Mouse (Mus musculus): Measurements from ENCODE around the gene Lad1. TPM values are rescaled to one million over a fixed set of nuclear protein-coding genes. Genes with fewer than 3 reads are reported as not detected.
A peak's percentile ranks its signal among the peaks of the same experiment; 100 is the strongest.

Gene Lad1
- total RNA-seq, 2 experiments from 2014 or later = 0.62 to 0.73 TPM

DNA sequence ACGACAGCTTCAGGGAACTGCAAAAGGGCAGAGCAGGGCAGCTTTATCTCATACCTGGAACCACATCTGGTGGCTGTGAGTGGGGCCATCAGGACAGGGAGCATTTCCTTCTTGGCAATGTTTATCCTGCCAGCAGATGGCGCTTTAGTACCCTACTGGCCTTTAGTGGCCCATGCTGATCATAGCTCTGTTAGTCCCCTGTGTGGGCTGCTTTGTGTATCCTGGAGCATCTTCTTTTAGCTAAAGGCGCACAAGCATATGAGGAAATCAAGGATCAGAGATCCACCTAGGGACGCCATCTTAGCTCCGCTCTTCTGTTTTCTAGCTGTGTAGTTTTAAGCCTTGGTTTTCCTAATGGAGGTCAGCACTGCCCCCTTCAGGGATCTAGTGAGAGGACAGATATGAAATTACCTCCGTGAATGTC is 28.8 kb downstream of the Lad1 start:
- no peak for DNase-seq

DNA sequence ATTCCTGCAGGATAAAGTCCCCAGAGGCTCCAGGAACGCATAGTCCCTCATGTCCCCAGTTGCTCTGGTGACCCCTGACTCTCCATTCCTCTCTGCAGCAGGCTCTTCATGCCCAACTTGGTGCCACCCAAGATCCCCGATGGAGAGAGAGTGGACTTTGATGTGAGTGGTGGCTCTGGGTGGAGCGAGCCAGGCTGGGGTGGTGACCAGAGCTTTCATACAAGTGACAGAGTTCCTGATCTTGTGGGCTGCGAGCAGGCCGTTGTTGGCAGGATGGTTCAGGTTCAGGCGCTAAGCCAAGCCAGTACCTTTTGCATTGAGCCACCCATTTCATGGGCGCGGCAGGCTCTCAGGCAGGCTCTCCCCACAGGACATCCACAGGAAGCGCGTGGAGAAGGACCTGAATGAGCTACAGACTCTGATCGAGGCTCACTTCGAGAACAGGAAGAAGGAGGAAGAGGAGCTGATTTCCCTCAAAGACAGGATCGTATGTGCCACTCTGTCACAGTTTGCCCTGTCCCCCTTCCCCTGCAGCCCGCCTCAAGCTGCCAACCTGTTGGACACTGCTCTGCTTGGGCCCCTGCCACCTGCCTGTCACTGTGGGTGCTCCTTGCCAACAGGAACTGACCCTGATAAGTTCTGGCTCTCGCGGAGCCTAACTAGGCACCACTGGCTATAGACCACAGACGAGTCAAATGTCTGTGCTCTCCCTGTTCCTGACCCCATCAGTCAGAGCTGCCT is 29.4 kb downstream of the Lad1 start:
- DNase-seq = no peak

DNA sequence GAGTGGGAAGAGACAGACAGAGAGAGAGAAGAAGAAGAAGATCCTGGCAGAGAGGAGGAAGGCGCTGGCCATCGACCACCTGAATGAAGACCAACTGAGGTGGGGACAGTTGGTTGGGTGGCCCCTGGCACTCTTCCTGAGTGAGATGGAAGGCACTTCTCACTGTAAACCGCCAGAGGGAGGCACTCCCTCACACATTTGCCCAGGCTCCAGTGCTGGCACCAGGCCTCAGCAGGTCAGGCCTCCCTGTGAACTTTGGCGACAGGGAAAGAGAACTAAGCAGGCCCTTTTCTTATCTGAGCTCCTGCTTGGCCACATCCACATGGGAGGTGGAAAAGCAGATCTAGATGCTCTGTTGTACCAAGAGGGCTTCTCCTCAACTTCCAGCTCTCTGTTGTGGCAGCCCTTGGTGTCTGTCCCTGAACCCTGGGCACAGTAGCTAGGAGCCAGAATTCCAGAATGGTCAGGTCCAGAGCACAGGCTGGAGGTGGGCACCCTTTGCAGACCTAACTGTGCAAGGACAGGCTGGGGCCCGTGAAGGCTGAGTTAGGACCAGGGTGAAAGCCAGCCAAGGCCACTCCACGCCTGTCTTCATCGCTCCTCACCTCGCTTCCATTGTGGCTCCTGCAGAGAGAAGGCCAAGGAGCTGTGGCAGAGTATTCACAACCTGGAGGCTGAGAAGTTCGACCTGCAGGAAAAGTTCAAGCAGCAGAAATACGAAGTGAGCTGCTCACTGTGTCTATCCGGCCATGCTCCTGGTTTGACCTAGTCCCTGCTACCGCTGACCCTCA is 32.5 kb downstream of the Lad1 start:
- DNase-seq = peak in 1 of 2 experiments; percentile 38

DNA sequence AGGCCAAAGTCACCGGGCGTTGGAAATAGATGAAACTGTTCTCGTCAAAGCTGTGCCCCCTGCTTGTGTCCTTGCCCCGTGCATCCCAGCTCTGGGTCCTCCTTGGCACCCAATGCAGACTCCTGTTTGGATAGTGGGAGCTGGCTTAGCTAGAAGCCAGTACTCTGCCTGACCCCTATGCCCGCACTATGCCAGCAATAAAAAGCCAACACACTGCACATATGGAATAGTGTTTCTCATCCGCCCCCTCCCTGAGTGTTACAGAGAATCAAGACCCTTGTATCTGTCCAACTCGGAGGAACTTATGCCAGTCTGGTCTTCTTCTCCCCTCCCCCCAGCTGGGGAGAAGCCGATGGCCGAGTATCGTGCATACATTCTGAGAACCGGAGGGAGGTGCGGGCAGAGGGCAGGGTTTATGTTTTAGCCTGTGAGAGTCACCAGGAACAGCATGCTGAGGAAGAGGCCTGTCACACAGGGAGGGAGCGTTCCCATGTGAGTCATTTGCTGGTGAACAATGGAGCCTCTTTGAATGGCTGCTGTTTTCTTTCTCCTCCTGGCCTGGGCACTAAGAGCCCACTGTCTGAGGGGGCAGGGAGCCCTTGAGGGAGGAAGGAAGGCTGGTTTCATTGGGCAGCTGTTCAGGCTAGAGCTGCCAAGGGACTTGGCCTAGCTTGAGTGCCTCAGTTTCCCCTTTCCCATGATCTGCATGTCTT is 33.8 kb downstream of the Lad1 start:
- DNase-seq = peak in 1 of 2 experiments; percentile 21

DNA sequence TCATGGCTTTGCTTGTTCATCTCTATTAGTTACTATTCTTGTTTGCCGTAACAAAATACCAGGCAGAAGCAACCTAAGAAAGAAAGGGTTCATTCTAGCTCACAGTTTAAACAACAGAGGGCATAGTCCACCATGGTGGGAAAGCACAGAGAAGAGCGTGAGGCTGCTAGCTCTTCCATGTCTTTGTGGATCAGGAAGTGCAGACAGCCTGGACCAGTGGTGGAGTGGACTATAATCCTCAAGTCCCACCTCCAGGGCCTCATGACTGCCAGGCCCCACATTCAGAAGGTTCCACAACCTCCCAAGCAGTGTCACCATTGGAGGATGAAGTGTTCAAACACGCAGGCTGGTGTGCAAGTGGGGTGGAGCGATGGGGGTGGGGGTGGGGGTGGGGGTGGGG is 34.8 kb downstream of the Lad1 start:
- no peak for DNase-seq

DNA sequence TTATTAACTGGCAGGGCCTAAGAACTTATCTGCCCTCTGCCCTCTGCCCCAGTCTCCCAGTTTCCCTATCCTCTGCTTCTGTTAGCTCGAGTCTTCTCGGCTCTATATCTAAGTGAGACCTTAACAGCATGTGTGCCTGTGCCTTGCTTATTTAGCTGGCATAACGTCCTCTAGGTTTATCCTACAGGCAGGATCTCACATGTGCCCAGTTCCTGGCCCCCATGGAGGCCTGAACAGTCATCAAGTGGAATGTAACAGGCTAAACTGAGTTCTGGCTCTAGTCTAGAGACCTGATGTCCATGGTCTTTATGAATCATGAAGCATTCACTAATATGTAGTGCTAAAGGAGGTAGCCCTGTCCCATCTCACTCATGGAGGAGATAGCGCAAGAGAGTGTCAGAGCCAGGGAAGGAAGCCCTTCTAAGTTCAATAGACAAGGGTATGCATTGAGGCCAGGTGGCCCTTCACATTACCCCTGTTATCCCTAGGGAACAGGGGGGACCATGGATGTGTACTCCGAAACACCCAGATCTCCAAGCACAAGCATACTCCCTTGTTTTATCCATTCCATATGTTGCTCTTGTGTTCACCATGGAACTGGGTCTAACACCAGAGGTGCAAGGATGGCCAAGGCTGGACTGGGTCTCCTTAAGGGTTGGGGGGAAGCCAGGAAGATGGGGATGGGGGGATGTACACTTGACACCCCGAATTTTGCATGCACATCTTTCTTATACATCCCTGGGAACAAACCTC is 36.4 kb downstream of the Lad1 start:
- no peak for DNase-seq

DNA sequence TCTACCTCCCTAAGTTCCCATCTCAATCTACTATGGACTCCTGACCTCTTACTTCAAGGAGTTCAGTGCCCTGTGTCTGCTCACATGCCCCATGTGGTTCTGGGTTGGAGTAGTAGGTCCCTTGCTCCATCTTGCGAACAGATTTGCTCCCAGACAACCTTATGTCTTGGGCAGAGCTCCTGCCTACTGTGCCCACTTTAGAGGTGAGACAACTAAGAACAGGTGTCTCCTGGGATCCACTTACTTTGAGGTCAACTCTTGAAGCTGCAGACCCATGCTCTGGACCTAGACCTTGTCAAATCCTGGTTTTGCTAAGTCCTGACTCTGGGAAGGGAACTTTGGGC is 36.9 kb downstream of the Lad1 start:
- no peak for DNase-seq

DNA sequence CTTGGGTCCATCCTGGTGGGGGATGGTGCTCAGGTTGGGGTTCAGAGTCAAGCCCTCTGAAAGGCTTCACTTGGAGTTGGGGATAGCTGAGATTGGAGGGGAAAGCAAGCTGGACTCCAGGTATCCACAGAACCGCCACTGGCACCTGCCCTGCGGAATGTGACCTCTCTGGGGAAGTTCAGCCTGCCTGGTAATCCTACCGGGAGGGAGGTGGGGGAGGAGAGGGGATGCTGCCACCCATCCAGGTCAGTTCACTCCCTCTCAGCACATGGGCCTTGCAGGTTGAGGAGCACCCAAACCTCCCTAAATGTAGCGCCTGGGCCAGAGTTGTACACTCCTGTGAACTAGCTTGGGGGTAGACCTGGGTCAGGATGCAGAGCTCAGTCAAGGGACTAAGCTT is 37.7 kb downstream of the Lad1 start:
- no peak for DNase-seq

DNA sequence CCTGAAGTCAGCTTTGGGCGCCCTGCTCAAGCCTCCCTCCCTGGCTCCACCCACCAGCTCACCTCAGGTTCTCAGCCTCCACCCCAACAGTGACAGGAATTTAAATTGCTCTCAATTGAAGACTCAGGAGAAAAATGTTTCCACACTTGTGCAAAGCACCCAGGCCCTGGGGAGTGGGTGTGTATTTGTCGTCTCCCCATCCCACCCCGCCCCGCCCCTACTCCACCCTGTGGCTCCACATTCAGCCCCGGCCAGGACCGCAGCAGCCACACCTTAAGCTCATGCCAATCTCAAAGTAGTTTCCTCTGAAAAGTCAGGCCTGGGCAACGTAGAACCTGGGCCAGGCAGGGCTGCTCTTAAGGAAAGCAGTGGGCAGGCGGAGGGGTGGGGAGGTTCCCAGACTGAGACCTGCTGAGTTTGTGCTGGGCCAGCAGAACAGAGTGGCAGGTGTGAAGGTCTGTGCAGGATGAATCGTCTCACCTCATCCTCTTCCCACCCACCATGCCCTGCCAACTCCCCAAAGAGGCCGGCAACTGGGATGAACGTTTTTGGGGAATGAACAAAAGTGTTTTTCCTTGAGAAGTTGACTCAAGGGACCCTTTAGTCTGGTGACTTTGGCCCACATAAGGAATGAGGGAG is 38.9 kb downstream of the Lad1 start:
- DNase-seq = no peak

DNA sequence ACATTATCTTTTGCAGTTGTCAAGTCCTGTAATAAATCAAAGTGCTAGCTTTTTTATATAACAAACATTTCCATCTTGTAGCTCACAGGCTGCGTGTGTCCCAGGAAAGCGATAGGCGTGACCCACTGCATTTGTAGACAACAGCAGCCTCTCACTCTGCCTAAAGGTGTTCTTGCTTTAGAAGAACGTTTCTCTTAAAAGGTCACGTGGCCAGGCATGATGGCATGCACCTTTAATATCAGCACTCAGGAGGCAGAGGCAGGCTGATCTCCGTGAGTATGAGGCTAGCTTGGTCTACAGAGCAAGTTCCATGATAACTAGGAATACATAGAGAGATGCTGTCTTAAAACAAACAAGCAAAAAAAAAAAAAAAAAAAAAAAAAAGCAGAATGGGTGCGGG is 40.1 kb downstream of the Lad1 start:
- DNase-seq = no peak

DNA sequence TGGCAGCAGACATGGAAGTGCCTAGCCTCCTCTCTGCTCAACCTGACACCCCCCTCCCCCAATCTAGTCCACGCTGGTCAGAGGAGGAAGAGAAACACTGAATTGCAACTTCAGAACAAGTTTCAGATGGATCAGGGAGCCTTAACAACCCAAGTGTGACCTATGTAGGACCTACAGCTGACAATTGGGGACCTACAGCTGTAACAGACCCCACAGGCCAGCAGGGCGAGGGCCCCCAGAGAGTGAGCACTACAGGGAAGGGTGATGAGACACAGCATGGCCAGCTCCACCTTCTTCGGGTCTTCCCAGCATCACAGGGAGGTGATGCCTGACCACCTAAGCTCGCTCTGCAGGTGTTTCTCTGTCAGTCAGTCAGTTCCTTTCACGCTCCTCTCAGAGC is 42.7 kb downstream of the Lad1 start:
- no peak for DNase-seq

DNA sequence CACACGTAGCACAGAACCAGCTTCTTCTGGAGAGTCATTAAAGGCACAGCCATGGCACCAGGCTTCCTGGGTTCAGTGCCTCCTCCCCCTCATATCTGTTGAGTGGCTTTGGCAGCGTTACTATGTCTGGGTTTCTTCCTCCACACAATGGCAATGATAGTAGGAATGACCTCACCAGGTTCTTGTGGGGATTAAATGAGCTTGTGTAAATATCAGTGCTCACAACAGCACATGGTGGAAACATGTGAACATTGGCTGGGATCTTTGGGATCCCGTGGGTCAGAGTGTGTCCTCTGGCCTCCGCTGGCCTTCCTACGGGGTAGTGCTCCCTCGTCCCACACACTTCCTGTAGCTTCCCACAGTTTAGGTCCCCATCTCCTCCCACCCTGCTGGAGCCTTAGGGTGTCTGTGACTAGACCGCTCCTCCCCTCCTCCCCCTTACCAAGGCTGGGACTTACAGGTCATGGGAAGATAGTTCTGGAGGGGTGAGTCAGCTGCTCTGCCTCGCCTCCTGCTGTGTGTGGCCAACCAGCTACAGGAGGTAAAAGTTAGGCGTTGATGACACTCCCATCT is 43.7 kb downstream of the Lad1 start:
- DNase-seq = no peak

DNA sequence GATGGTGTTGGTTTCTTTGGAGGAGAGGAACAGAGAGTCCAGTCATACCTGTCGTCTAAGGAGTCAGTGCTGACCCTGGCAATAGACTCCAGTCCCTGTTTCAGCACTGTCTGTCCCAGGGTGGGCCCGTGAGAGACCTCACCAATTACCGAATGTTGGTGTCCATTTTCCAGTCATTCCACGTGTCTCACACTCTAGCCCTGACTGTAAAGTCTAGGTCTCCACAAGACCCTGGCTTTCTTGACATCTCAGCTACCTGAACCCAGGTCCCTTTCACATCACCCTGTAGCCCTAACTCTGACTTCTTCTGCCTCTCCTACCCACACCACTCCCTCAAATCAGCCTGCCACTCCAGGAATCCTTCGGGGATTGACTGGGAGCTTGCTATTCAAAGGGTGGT is 44.2 kb downstream of the Lad1 start:
- DNase-seq = no peak

DNA sequence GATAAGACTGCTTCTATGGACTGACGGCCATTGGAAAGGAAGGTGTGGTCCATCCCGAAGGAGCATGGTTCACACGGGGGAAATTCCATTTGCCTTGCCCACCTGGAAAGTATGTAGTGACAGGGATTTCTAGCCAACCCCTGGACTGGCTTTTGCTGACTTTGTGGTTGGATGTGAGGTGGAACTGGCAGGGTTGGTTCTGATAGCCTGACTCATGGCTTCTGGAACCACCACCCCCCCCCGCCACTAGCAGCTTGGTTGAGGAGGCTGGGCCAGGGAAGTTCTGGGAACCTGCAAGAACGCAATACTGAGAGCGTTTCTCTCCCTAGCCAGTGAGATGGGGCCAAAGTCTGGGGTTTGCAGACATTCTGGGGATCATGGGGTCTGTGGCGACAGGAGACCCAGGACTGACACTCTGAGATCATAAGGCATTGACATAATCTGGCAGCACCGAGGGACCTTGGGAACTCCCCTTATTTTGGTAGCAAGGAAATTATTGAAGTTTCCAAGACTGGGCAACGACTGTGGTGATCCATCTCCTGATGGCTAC is 45.5 kb downstream of the Lad1 start:
- no peak for DNase-seq

DNA sequence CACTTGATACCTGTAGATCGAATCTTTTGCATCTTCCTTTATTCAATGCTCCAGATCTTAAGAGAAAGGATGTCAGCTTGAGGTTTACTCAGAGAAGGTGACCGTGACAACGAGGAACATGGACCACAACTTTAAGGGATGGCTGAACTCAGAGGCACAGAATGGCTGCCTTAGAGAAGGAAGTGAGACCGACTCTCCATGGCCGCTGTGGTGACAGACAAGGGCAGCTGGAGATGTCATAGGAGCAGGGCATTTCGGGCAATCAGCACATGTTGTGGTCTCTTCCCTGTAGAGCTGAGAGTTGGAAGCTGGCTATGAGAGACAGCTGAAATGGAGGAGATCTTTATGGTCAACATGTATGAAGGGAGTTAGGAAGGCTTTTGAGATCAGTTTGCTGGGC is 46.4 kb downstream of the Lad1 start:
- DNase-seq = no peak

DNA sequence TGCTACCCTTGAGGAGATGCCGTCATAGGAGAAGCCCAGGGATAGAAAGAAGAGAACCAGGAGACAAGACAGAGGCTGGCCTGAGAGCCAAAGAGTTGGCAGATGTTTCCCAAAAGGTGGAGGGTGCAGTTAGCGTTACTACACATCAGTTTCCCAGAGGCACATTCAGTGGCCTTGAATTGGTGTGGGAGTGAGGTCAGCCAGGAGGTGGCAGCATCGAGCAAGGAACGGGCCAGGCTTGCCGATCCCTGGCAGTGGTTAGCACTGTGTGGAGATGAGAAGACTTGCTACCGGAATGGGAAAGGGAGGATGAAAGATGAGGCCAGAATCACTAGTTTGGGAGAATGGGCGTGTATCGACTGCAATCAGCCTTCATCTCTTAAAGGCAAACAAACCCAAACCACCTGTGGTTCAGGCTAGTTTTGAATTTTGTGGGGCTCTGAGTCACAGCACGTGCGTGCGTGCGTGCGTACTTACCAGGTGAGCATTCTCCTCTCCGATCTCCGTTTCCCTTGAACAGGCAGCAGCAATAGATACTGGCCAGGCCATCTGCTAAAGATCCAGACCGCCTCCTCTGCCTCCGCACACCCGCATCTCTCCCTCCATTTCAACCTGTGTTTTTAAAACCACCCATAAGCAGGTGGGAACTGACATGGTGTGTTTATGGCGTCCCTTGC is 47.3 kb downstream of the Lad1 start:
- peak; percentile 81 to 86 for DNase-seq

DNA sequence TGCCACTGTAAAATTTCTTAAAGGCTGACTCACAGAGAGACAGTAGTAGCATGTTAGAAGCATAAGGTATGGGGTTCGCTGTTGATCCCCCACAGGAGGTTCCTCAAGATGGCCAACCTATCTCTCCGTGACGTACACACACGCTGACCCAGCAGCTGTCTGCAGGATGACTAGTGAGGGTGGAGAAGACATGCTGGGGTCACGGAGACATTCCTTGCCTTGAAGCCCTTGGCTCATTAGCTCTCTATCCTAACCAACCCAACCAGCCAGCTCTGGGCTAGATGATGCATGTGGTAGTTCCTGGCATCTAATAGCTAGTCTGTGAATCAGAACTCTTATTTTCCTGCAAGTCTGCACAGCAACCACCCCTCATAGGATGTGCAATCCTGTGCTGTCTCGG is 50.2 kb downstream of the Lad1 start:
- DNase-seq = no peak

DNA sequence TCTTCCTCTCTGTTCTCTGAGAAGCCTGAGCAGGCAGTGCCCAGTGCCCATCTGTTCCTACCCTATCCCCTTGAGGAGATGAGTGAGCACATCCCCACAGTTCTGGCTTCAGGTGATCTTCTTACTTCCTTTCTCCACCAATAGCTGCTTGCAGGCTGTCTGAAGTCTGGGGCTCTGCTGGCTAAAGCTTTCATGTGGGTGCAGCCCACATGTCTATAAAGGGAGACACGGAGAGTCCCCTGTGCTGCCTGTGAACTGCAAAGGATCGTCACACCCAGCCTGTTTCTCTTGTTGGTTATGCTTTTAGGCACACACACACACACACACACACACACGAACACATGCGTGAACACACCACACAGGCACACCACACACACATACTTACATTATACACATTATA is 54.6 kb downstream of the Lad1 start:
- DNase-seq = no peak

DNA sequence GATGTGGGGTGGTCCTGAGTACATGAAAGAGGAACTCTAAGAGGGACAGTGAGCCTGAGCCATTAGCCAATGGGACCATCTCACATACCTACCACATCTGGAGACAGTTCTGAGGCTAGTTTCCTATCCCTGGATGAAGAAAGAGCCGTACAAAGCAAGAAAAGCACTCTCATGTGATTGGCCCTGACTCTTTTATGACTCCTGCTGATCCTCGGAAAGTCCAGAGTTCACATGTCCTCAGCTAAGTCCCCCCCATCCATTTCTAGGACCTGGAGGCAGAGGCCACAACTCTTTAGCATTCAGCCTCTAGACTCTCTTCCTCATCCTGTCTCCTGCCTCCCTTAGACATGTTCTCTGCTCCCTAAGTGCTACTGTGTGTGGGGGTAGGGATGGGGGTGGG is 58.9 kb downstream of the Lad1 start:
- no peak for DNase-seq

DNA sequence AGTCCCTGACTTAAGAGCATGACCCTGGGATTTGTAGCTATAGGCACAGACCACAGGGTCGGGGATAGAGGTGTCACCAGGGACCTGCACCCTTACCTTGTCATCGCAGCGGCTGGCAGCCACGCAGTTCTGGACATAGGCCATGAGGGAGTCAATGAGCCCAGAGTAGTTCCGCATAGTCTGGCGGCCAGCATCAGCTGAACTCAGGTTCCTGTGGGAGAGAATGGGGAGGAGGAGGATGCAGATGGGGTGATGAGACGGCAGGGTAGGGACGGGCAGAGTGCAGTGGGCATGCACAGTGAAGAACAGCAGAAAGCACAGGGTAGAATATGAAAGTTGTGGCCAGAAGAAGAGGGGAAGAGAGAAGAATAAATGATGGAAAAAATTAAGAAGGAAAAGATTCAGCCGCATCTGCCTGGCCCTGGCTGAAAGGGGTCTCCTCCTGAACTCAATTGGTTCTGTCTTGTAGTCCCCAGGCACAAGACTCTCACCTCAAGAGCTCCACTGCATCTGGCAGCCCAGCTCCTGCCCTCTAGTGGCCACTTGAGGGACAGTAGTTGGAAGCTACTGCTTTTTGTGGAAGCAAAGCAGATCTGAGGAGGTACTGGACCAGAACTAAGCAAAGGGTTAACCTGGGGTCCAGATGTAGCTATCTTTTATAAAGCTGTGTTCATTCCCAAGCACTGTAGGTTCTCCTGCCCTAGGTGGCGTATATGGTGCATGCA is 64.1 kb downstream of the Lad1 start:
- peak; percentile 34 to 46 for DNase-seq

Measured in layer of hippocampus, postnatal 36 days (tissue).